Mouse (Mus musculus) heart, embryonic 13.5 days (tissue): ENCODE measurements around the gene Galnt5. TPM values are rescaled to one million over a fixed set of nuclear protein-coding genes. Genes with fewer than 3 reads are reported as not detected.

Experiments used
- ATAC-seq: fragments of 200-750 bp; cut with Nextera tagmentation; 2 replicates; pipeline ENCODE4 v1.8.0; 2017; ENCODE audit warnings: moderate TSS enrichment; ENCODE audit not compliant: insufficient number of reproducible peaks, low FRiP score, low TSS enrichment; ENCODE audit errors: extremely low read depth
- H3K27ac ChIP-seq: fragments of 300-500 bp; sonication (generic); replicated peaks from 2 replicates; pipeline ENCODE4 v1.5.1; 2015; ENCODE audit warnings: moderate library complexity, mild to moderate bottlenecking, inconsistent platforms
- H3K27me3 ChIP-seq: fragments of 300-500 bp; sonication (generic); replicated peaks from 2 replicates; pipeline ENCODE4 v1.6.1; 2015; ENCODE audit warnings: mild to moderate bottlenecking, inconsistent platforms
- H3K36me3 ChIP-seq: fragments of 300-500 bp; sonication (generic); 2 replicates; pipeline ENCODE4 v1.6.1; 2015; ENCODE audit warnings: mild to moderate bottlenecking, inconsistent platforms
- H3K4me1 ChIP-seq: fragments of 300-500 bp; sonication (generic); 2 replicates; pipeline ENCODE4 v1.6.1; 2015; ENCODE audit warnings: inconsistent platforms
- H3K4me2 ChIP-seq: fragments of 300-500 bp; sonication (generic); 2 replicates; pipeline ENCODE4 v1.6.1; 2015; ENCODE audit warnings: inconsistent platforms, mild to moderate bottlenecking, moderate library complexity
- H3K4me3 ChIP-seq: fragments of 300-500 bp; sonication (generic); 2 replicates; pipeline ENCODE4 v1.5.1; 2015; ENCODE audit warnings: moderate library complexity, mild to moderate bottlenecking, inconsistent platforms
- H3K9ac ChIP-seq: fragments of 300-500 bp; sonication (generic); 2 replicates; pipeline ENCODE4 v1.6.1; 2015; ENCODE audit warnings: inconsistent platforms, mild to moderate bottlenecking, moderate library complexity
- H3K9me3 ChIP-seq: fragments of 300-500 bp; sonication (generic); 2 replicates; pipeline ENCODE4 v1.6.1; 2016; ENCODE audit warnings: inconsistent platforms
- WGBS: fragments of 180-500 bp; shearing (Covaris S2); methylation state at CpG from one replicate; pipeline ENCODE4 v1.1.7; 2015; ENCODE audit warnings: mixed read lengths; 5-methylcytosine and 5-hydroxymethylcytosine counted together
- polyA plus RNA-seq: library from polyadenylated mRNA; unstranded; fragments of >200 nt; fragmentation: Nextera tagmentation; extraction: Ambion mirVana; gene quantifications from 2 replicates; pipeline ENCODE4 v1.2.1, GENCODE M21; 2015

Gene Galnt5
- polyA plus RNA-seq, 1 experiment from 2014 or later, result 0.57 TPM

- H3K27ac ChIP-seq, result no peak overlapping the region
- no peaks in the 10 kb centered on the region for H3K36me3 ChIP-seq
- ATAC-seq, result no peak
- no peak overlapping the region for H3K9ac ChIP-seq
- H3K4me2 ChIP-seq, result no peak overlapping the region
- no peaks in the 10 kb centered on the region for H3K27me3 ChIP-seq
- WGBS, result 72% methylated on average over 2 of the region's 2 CpGs
- H3K4me3 ChIP-seq, result no peak overlapping the region
- no peaks in the 10 kb centered on the region for H3K9me3 ChIP-seq
- H3K4me1 ChIP-seq, result peaks cover 8% of the 10 kb centered on the region; the same call in 1 of the 2 replicates
Observed at GRCm38 (mm10) chr2:58036926-58037325, 39.2 kb downstream of the Galnt5 start.

DNA sequence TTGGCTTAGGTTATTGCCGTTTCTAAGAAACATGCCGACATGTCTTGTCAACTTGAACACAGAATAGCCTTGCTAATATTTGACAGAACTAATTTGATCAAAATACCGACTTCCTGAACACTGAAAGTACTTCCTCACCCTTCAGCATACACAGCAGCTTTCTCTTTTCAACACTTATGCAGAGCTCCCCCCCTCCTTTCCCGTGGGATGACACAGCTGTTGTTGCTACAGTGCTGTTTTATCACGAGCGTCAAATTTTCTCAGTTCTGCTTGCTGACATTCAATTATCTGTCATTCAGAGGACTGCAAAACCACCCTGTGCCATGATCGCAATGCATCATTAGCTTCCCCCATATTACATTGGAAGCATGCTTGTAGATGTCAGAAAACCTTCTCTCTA, 44.2 kb downstream of the Galnt5 start:
- no peak for ATAC-seq
- no peaks in the 10 kb centered on the region for H3K9me3 ChIP-seq
- H3K4me2 ChIP-seq, result no peak overlapping the region
- no peaks in the 10 kb centered on the region for H3K27me3 ChIP-seq
- no peaks in the 10 kb centered on the region for H3K36me3 ChIP-seq
- no peak overlapping the region for H3K4me3 ChIP-seq
- H3K4me1 ChIP-seq, result peaks cover 8% of the 10 kb centered on the region; the same call in 1 of the 2 replicates
- H3K9ac ChIP-seq, result no peak overlapping the region
- 44% methylated on average over 7 of the region's 7 CpGs for WGBS
- H3K27ac ChIP-seq, result no peak overlapping the region

DNA sequence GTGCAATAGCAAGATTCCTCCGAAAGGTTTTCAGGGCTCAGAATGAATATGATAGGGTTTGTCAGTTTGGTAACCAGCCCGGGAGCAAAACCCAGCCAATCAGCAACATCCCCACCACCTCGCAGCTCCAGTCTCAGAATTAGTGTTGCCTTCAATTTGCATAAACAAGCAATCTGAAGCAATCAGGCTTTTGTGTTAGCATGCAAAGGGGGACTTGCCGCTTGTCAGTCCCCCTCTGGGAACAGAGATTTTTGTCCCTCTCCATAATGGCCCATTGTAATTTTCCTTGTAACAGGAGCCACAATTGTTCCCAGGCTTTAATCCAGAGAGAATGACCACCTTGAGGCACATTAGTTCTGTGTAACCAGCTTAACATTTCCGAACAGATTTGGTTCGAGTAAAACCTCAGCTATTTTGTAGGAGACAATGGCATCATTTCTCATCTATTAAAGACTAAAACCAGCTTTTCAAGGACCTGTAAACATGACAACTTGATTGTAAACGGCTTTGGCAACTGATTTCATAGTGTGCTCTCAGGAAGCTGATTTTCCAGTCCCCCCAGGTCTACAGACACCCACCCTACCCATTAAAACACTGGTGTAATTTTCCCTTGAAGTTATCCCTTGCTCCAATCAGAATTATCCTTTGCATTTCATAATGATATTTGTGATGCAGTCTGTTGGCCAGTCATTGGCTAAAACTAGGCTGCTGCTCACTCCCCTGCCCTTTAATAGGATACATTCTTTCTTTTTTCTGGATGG, 55.3 kb downstream of the Galnt5 start, which contains the start of gene Ermn:
TSS of gene Ermn (minus strand) at position 44 of the 761 bp plus-strand sequence.
- Histone ChIP-seq H3K4me2 (no peak within 1 kb of the TSS), H3K27me3 (no peaks in the 10 kb centered on the region), H3K36me3 (no peaks in the 10 kb centered on the region), H3K9ac (no peak within 1 kb of the TSS), H3K4me3 (no peak within 1 kb of the TSS), H3K4me1 (no peaks in the 10 kb centered on the region), H3K27ac (no peak within 1 kb of the TSS), H3K9me3 (no peaks in the 10 kb centered on the region)
- 53% methylated on average over 7 of the region's 7 CpGs for WGBS
- no peak for ATAC-seq

- H3K9ac ChIP-seq, result no peak overlapping the region
- H3K27me3 ChIP-seq, result no peaks in the 10 kb centered on the region
- no peaks in the 10 kb centered on the region for H3K36me3 ChIP-seq
- H3K4me2 ChIP-seq, result no peak overlapping the region
- H3K4me3 ChIP-seq, result no peak overlapping the region
- H3K9me3 ChIP-seq, result no peaks in the 10 kb centered on the region
- no peak for ATAC-seq
- H3K4me1 ChIP-seq, result no peaks in the 10 kb centered on the region
- no peak overlapping the region for H3K27ac ChIP-seq
Observed at GRCm38 (mm10) chr2:58055383-58055782, 57.7 kb downstream of the Galnt5 start.

DNA sequence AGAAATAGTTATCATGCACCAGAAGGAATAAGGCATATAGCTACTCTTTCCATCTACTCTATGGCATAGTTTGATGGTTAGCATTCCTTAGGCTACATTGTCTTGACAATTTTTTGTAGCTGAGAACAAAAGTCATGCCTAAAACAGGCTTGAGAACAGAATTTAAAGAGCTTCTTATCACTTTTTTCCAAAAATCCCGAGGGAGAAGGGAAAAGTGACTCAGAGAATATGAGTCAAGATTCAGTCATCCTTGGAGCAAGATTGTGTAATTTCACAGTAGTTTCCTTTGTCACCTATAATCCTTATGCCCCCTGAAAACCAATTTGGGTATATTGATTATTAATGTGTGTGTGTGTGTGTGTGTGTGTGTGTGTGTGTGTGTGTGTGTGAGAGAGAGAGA, 82.2 kb downstream of the Galnt5 start:
- WGBS, result 29% methylated on average over 1 of the region's 1 CpGs
- Histone ChIP-seq H3K27ac (no peak overlapping the region), H3K9me3 (no peaks in the 10 kb centered on the region), H3K4me3 (no peak overlapping the region), H3K27me3 (no peaks in the 10 kb centered on the region), H3K36me3 (no peaks in the 10 kb centered on the region), H3K4me1 (no peaks in the 10 kb centered on the region), H3K4me2 (no peak overlapping the region), H3K9ac (no peak overlapping the region)
- ATAC-seq, result no peak

GRCm38 (mm10) chr2:58086420-58086819, 88.7 kb downstream of the Galnt5 start:
- ATAC-seq, result no peak
- WGBS, result 60% methylated on average over 1 of the region's 1 CpGs
- no peaks in the 10 kb centered on the region for H3K9me3 ChIP-seq

DNA sequence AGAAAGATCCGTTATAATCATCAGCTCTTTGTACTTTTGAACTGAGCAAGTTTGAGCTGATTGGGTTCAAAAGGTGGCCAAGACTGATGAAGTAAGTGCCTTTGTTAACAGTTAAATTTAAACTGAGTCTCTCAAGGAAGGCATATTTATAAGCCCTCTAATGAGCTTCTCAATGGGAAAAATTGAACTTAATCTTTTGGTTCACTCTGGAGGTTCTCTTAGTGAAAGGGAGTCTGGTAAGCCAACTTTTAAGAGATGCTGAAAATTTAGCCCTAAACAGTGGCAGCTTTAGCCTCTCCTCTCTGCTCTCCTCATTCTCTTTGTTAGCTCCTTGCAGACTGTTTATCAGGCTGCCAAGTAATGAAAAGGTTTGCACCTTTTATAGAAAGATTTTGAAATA, 97.1 kb downstream of the Galnt5 start:
- H3K36me3 ChIP-seq, result no peaks in the 10 kb centered on the region
- H3K27me3 ChIP-seq, result no peaks in the 10 kb centered on the region
- no peak for ATAC-seq
- H3K27ac ChIP-seq, result no peak overlapping the region
- H3K9ac ChIP-seq, result no peak overlapping the region
- no peak overlapping the region for H3K4me2 ChIP-seq
- WGBS, result 67% methylated on average over 1 of the region's 1 CpGs
- no peaks in the 10 kb centered on the region for H3K9me3 ChIP-seq
- H3K4me3 ChIP-seq, result no peak overlapping the region
- H3K4me1 ChIP-seq, result no peaks in the 10 kb centered on the region

More at GRCm38 (mm10) chr2:58086420-58086819, 88.7 kb downstream of the Galnt5 start:
- Histone ChIP-seq H3K4me2 (no peak overlapping the region), H3K36me3 (no peaks in the 10 kb centered on the region), H3K4me1 (no peaks in the 10 kb centered on the region), H3K9ac (no peak overlapping the region), H3K27me3 (no peaks in the 10 kb centered on the region), H3K27ac (no peak overlapping the region), H3K4me3 (no peak overlapping the region)

Other genes with a start within 250 kb of the Galnt5 start
- not detected in 2 replicates for gene Ermn, start 55.0 kb downstream of the Galnt5 start, polyA plus RNA-seq
- 0.71 and 1.1 TPM in 2 replicates for gene Cytip, start 197.6 kb downstream of the Galnt5 start, polyA plus RNA-seq